Mouse (Mus musculus) E14TG2a.4 (cell line): ENCODE data around the gene St5.

Experiments
- CTCF ChIP-seq: conservative IDR thresholded peaks from 2 replicates; pipeline ENCODE4 v1.5.1; 2014; ENCODE audit warnings: low read length
- NANOG ChIP-seq: IDR thresholded peaks from 2 replicates; pipeline ENCODE4 v1.6.1; 2014; ENCODE audit warnings: borderline replicate concordance, low read length, mixed read lengths
- POU5F1 ChIP-seq: IDR thresholded peaks from 2 replicates; pipeline ENCODE4 v1.6.1; 2014; ENCODE audit warnings: low read length, borderline replicate concordance

GRCm38 (mm10) chr7:109747747-109748146, 44.3 kb upstream of the St5 start:
- TF ChIP-seq CTCF (no peak), POU5F1 (no peak), NANOG (no peak)
